Mouse (Mus musculus): ENCODE results near the gene Brsk1.

Gene Brsk1

GRCm38 (mm10) chr7:4690387-4690786, at the start of gene Brsk1:
TSS of gene Brsk1 (plus strand) at chr7:4690604.
- DNase-seq (ENCODE audit: low read depth, low spot score), result no peak

- DNase-seq (ENCODE audit: low read depth, low spot score), result no peak
Observed at GRCm38 (mm10) chr7:4641155-4641554, 49.2 kb upstream of the Brsk1 start.

GRCm38 (mm10) chr7:4641956-4642355, 48.4 kb upstream of the Brsk1 start:
- DNase-seq (ENCODE audit: low read depth, low spot score), result no peak

GRCm38 (mm10) chr7:4643225-4643624, 47.2 kb upstream of the Brsk1 start:
- no peak for DNase-seq (ENCODE audit: low read depth, low spot score)

GRCm38 (mm10) chr7:4646806-4647205, 43.6 kb upstream of the Brsk1 start:
- no peak for DNase-seq (ENCODE audit: low read depth, low spot score)

- DNase-seq (ENCODE audit: low read depth, low spot score), result no peak
Observed at GRCm38 (mm10) chr7:4647291-4647690, 43.1 kb upstream of the Brsk1 start.

- DNase-seq (ENCODE audit: low read depth, low spot score), result no peak
Observed at GRCm38 (mm10) chr7:4647992-4648391, 42.4 kb upstream of the Brsk1 start.

GRCm38 (mm10) chr7:4651581-4651980, 38.8 kb upstream of the Brsk1 start:
- DNase-seq (ENCODE audit: low read depth, low spot score), result no peak

- DNase-seq (ENCODE audit: low read depth, low spot score), result no peak
Observed at GRCm38 (mm10) chr7:4652726-4653125, 37.7 kb upstream of the Brsk1 start.

GRCm38 (mm10) chr7:4653351-4653750, 37.1 kb upstream of the Brsk1 start:
- no peak for DNase-seq (ENCODE audit: low read depth, low spot score)

GRCm38 (mm10) chr7:4653780-4654179, 36.6 kb upstream of the Brsk1 start:
- DNase-seq (ENCODE audit: low read depth, low spot score), result no peak

- no peak for DNase-seq (ENCODE audit: low read depth, low spot score)
Observed at GRCm38 (mm10) chr7:4654221-4654620, 36.2 kb upstream of the Brsk1 start.

- no peak for DNase-seq (ENCODE audit: low read depth, low spot score)
Observed at GRCm38 (mm10) chr7:4655393-4655792, 35.0 kb upstream of the Brsk1 start.

- DNase-seq (ENCODE audit: low read depth, low spot score), result no peak
Observed at GRCm38 (mm10) chr7:4655916-4656315, 34.5 kb upstream of the Brsk1 start.

- DNase-seq (ENCODE audit: low read depth, low spot score), result no peak
Observed at GRCm38 (mm10) chr7:4656818-4657217, 33.6 kb upstream of the Brsk1 start.

- peak; percentile 32 for DNase-seq (ENCODE audit: low read depth, low spot score)
Observed at GRCm38 (mm10) chr7:4657521-4658127, 32.8 kb upstream of the Brsk1 start.

GRCm38 (mm10) chr7:4658128-4658907, 32.1 kb upstream of the Brsk1 start:
- peak; percentile 31 for DNase-seq (ENCODE audit: low read depth, low spot score)

- peak; percentile 95 for DNase-seq (ENCODE audit: low read depth, low spot score)
Observed at GRCm38 (mm10) chr7:4658912-4659551, 31.4 kb upstream of the Brsk1 start, which contains the start of gene Ppp6r1. TSS of gene Ppp6r1 (minus strand) at chr7:4659019.

GRCm38 (mm10) chr7:4659911-4660443, 30.4 kb upstream of the Brsk1 start:
- no peak for DNase-seq (ENCODE audit: low read depth, low spot score)

GRCm38 (mm10) chr7:4663179-4663578, 27.2 kb upstream of the Brsk1 start:
- no peak for DNase-seq (ENCODE audit: low read depth, low spot score)

- no peak for DNase-seq (ENCODE audit: low read depth, low spot score)
Observed at GRCm38 (mm10) chr7:4663742-4664141, 26.7 kb upstream of the Brsk1 start.

- DNase-seq (ENCODE audit: low read depth, low spot score), result no peak
Observed at GRCm38 (mm10) chr7:4666871-4667270, 23.5 kb upstream of the Brsk1 start.
